Mouse (Mus musculus) kidney, postnatal 14 days (tissue): ENCODE measurements around the gene Gm21891.
"Not testable (repeated sequence)": the region's sequence is repeated elsewhere in the genome, so short reads cannot be mapped to it uniquely, and the experiment has no call there.

Experiments
- DNase-seq: peaks from one replicate; pipeline ENCODE4 v3.0.0; 2022; ENCODE audit warnings: mixed read lengths

Gene Gm21891

DNA sequence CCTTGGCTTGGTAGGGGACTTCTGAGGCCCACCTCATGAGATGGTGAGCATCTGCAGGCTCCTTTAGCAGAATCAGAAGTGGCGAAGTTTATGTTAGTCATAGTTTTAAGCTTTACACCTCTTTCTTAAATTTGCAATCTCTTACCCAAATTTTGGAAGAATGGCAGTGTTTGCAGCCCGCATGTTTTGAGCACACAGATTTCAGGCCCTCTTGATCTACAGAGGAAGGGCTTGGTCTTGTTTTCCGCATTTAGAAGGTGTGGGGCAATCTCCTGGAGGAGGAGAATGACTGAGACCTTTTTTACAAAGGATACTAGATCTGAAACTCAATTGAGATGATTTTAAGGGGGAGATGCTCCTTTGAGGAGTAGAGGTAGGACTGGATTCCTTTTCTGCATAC, at the start of gene Gm21891:
Gene Gm21891, minus strand, starts transcription at position 101 of the 400 bp plus-strand sequence.
- not testable (repeated sequence) for DNase-seq

DNA sequence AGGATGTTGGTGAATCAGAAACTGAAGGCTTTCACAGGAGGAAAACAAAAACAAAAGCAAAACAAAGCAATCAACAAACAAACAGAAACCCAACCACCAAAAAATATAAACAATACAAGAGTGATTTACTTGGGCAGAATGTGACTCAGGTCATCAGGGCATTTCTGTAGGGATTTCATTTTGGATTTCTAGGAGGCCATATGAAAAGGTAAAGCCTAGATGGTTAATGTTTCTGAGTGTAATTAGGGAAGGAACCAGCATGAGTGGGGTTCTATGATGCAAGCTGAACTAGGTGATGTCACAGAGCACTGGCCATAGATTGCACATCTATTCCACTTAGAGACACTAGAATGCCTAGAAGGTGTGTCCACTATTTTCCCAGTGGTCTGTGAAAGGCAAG, 28.4 kb upstream of the Gm21891 start, which contains the start of gene Gm21425:
Gene Gm21425, plus strand, starts transcription at position 301 of the 400 bp plus-strand sequence.
- not testable (repeated sequence) for DNase-seq
